Mouse (Mus musculus) E14TG2a.4 (cell line): Measurements from ENCODE around the gene Ing1.

Experiments
- CTCF ChIP-seq: conservative IDR thresholded peaks from 2 replicates; pipeline ENCODE4 v1.5.1; 2014; ENCODE audit warnings: low read length
- NANOG ChIP-seq: IDR thresholded peaks from 2 replicates; pipeline ENCODE4 v1.6.1; 2014; ENCODE audit warnings: borderline replicate concordance, low read length, mixed read lengths

- TF ChIP-seq CTCF (peak; percentile 77), NANOG (no peak)
These were observed 48.6 kb upstream of the Ing1 start for GRCm38 (mm10) chr8:11506802-11507201.
